Mouse (Mus musculus): ENCODE data around the gene Smarca5.

The Smarca5 gene

GRCm38 (mm10) chr8:80739155-80739924 is at the start of gene Smarca5:
Gene Smarca5 (minus strand): TSS chr8:80739497.
- peak; percentile 96 for DNase-seq

- no peak for DNase-seq
Measured at GRCm38 (mm10) chr8:80784559-80784958, 45.3 kb upstream of the Smarca5 start.

- no peak for DNase-seq
Measured at GRCm38 (mm10) chr8:80783271-80783670, 44.0 kb upstream of the Smarca5 start.

GRCm38 (mm10) chr8:80781338-80781737 is 42.0 kb upstream of the Smarca5 start:
- no peak for DNase-seq

GRCm38 (mm10) chr8:80780271-80780670 is 41.0 kb upstream of the Smarca5 start:
- no peak for DNase-seq

- DNase-seq, result no peak
Measured at GRCm38 (mm10) chr8:80776436-80776835, 37.1 kb upstream of the Smarca5 start.

- DNase-seq, result peak; percentile 53
Measured at GRCm38 (mm10) chr8:80772732-80773460, 33.6 kb upstream of the Smarca5 start.

GRCm38 (mm10) chr8:80768451-80768850 is 29.2 kb upstream of the Smarca5 start:
- DNase-seq, result no peak

- peak; percentile 89 for DNase-seq
Measured at GRCm38 (mm10) chr8:80753017-80753715, 13.9 kb upstream of the Smarca5 start.

- no peak for DNase-seq
Measured at GRCm38 (mm10) chr8:80752429-80752828, 13.1 kb upstream of the Smarca5 start.

GRCm38 (mm10) chr8:80749091-80749490 is 9.8 kb upstream of the Smarca5 start:
- no peak for DNase-seq

GRCm38 (mm10) chr8:80739932-80740331 is 635 bp upstream of the Smarca5 start:
- DNase-seq, result no peak

- peak; percentile 85 for DNase-seq
Measured at GRCm38 (mm10) chr8:80738388-80739154, 726 bp downstream of the Smarca5 start.

- DNase-seq, result no peak
Measured at GRCm38 (mm10) chr8:80738046-80738387, 1.3 kb downstream of the Smarca5 start.

- no peak for DNase-seq
Measured at GRCm38 (mm10) chr8:80732326-80732725, 7.0 kb downstream of the Smarca5 start.

- DNase-seq, result no peak
Measured at GRCm38 (mm10) chr8:80714461-80714860, 24.8 kb downstream of the Smarca5 start.

GRCm38 (mm10) chr8:80710670-80711400 is 28.5 kb downstream of the Smarca5 start:
- peak; percentile 27 for DNase-seq

- DNase-seq, result peak; percentile 44
Measured at GRCm38 (mm10) chr8:80688141-80688540, 51.2 kb downstream of the Smarca5 start.

- DNase-seq, result no peak
Measured at GRCm38 (mm10) chr8:80683756-80684335, 55.5 kb downstream of the Smarca5 start.

GRCm38 (mm10) chr8:80682594-80682993 is 56.7 kb downstream of the Smarca5 start:
- no peak for DNase-seq

GRCm38 (mm10) chr8:80669277-80669901 is 69.9 kb downstream of the Smarca5 start:
- DNase-seq, result no peak

Data from retina, postnatal 1 day (tissue).